Mouse (Mus musculus): Measurements from ENCODE around the gene Slc4a1.

The Slc4a1 gene

DNA sequence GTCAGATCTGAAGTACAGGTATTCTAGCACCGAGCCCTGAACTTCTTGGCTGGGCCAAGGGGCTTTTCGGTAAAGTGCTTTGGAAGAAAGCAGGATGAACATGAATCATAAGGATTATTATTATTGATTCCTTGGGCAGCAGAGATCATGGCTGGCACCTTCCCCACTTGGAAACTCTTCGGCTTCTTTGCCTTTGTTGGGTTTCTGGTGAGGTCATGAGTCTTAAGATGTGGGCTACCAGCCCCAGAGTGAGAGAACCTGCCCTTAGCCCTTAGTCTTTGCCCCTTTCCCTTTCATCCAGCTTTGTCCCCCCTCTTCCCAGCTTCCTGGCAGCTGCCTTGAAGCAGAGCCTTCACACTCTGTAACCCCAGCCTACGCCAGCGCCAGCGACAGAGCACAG, 44.1 kb downstream of the Slc4a1 start:
- DNase-seq (ENCODE audit: low spot score), result no peak

DNA sequence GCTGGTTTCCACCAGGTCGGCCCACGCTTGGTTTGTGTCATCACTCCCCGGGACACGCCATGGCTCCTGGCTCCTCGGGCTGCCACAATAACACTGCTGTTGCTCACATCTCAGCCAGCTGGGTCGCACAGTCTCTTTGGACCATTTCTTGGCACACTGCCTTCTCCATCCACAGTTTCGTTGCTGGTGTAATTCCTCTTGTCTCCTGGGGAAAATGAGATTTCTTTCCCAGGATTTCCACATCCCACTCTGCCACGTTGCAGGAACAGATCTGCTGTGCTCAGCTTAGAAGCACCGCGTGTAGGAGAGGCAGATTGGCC, 45.4 kb downstream of the Slc4a1 start:
- DNase-seq (ENCODE audit: low spot score), result peak; percentile 98

- peak; percentile 87 for DNase-seq (ENCODE audit: low spot score)
Observed at GRCm38 (mm10) chr11:102319941-102320685, 45.9 kb downstream of the Slc4a1 start.

- peak; percentile 83 for DNase-seq (ENCODE audit: low spot score)
Observed at GRCm38 (mm10) chr11:102319410-102319792, 46.6 kb downstream of the Slc4a1 start, which contains the start of gene Ubtf. TSS of gene Ubtf (minus strand) at chr11:102319742.

DNA sequence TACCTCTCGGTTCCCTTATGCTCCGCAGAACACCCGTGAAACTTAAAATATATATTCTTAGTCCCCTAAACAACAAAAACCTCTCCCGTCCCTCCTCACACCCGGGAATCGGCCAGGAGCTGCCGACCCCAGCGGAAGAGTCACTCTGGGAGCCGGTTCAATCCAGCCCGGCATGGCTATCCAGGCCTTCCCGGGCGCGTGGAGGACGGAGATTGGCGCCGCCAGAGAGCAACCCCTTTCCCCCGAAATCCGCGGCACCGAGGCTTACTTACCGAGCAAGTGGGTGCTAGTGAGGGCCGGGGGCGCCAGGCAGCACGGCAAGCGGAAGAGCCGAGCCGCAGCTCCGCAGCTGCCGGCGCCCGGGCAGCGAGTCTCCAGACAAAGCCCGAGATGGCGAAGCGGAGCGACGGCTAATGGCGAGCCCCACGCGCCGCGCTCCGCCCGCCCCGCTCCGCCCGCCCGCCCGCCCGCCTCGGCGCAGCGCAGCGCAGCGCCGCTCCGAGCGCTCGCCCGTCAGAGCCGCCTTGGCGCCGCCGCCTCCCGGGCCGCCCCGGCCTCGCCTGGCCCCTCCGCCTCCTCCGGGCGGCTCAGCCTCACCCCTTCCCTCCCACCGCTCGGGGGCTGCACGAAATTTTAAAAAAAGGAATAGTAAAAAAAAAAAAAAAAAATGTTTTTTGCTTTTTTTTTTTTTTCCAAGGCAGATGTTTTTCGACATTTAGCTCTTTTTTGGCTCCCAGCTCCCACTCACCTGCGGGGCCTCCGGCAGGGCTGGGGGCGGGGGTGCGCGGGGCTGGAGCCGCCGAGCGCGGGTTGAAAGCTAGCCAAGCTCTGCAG, 47.2 kb downstream of the Slc4a1 start:
- peak; percentile 58 for DNase-seq (ENCODE audit: low spot score)

GRCm38 (mm10) chr11:102317901-102318575, 48.0 kb downstream of the Slc4a1 start:
- peak; percentile 63 for DNase-seq (ENCODE audit: low spot score)

DNA sequence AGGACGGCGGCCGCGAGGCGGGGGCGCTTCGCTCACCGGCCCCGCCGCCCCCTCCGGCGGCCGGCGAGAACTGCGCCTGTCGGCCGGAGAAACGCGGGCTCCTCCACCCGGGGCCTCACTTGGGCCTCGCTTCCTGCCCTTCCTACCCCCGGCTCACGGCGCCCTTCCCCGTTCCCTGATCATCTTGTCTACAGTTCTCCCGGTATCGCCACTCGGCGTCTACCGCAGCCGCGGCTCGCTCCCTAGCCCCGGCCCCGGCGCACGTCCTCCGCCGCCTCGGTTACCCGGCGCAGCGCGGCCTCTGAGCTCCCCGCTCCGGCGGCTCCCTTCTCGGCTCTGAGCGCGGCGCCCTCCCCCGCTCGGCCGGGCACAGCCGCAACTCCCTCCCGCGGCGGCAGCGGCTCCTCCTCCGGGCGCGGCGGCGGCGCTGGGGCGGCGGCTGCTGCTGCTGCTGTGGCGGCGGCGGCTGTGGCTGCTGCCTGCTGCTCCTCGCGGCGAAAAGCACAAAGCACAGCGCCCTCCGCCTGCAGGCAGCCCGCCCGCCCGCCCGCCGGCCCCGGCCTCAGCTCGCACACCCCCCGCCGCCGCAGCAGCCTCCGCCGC, 48.6 kb downstream of the Slc4a1 start:
- DNase-seq (ENCODE audit: low spot score), result peak; percentile 55

GRCm38 (mm10) chr11:102316572-102317297, 49.3 kb downstream of the Slc4a1 start:
- peak; percentile 84 for DNase-seq (ENCODE audit: low spot score)

GRCm38 (mm10) chr11:102315690-102316571, 50.1 kb downstream of the Slc4a1 start:
- DNase-seq (ENCODE audit: low spot score), result peak; percentile 46

- DNase-seq (ENCODE audit: low spot score), result no peak
Observed at GRCm38 (mm10) chr11:102314321-102314720, 51.7 kb downstream of the Slc4a1 start.

- no peak for DNase-seq (ENCODE audit: low spot score)
Observed at GRCm38 (mm10) chr11:102312586-102312985, 53.4 kb downstream of the Slc4a1 start.

DNA sequence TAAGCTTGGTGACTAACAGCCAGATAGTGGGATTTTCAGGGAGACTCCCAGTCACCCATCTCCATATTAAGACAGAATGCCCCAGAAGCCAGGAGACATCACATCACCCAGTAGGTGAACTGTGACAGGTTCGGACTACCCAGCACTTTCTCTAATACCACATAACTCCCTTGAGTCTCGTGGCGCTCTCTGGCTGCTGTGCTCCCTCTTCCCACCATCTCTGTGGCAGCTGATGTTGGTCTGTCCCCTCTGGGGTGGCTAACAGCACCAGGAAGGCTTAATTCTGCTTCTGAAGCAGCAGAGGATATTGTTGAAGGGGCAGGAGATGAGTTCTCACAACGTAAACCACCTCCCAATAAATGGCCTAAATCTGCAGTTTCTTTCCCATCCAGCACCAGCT, 54.0 kb downstream of the Slc4a1 start:
- no peak for DNase-seq (ENCODE audit: low spot score)

DNA sequence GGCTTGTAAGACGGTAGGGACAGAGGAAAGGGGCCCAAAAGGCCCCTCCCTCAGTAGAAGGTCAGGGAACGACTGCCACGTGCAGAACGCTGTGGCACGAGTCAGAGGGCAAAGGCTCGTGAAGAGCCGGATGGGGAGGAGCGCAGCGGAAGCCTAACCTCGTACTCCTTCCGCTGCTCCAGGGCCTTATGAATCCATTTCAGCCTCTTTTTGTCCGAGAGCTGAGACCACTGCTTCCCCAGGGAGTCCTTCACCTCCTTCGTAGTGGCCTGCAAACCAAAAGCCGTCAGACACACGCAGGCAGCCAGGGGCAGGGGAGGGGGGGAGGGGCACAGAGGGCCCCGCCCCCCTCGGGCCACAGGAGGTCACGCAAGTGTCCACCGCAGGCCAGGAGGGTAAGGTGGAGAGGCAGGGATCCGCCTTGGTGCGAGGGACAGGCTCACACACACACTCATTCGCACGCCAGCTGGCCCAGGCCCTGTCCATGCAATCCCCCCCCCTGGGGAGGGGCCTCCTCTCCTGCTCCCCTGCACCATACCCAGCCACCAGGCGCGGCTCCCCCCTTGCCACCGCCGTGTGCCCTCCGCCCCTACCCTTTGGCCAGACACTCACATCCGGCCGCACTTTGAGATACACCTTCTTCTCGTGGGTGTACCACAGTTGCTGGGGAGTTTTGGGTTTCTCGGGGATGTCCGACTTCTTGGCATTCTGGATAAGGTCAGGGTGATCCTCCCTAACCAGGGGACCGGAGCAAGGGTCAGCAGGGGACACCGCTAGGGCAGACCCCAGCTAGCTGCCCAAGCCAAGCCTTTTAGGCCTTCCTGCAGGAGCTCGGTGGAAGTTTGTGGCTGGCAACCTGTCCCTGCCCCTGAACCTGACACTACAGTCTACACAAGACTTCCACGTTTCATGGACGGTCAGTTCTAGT, 55.0 kb downstream of the Slc4a1 start:
- DNase-seq (ENCODE audit: low spot score), result no peak

GRCm38 (mm10) chr11:102309821-102310617, 56.0 kb downstream of the Slc4a1 start:
- DNase-seq (ENCODE audit: low spot score), result no peak

DNA sequence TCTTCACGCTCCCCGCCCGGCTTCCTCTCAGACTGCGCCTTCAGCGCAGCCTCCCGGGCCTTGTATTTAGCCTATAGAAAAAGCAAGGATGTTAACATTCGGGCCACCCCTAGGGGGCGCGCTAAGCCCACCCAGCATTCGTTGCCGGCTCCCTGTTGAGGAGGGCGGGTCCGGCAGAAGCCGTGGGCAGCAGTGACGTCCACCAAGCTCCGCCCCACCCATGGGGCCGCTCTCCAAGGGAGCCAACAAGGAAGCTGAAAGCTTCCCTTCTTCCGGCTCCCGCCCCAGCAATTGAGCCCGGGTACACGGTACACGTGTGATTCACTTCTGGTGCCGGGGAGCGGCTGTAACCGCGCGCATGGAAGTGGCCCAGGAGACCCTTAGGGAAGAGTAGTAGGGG, 57.0 kb downstream of the Slc4a1 start:
- peak; percentile 88 for DNase-seq (ENCODE audit: low spot score)

- DNase-seq (ENCODE audit: low spot score), result no peak
Observed at GRCm38 (mm10) chr11:102308104-102308503, 57.9 kb downstream of the Slc4a1 start.

- no peak for DNase-seq (ENCODE audit: low spot score)
Observed at GRCm38 (mm10) chr11:102305359-102305758, 60.6 kb downstream of the Slc4a1 start.

DNA sequence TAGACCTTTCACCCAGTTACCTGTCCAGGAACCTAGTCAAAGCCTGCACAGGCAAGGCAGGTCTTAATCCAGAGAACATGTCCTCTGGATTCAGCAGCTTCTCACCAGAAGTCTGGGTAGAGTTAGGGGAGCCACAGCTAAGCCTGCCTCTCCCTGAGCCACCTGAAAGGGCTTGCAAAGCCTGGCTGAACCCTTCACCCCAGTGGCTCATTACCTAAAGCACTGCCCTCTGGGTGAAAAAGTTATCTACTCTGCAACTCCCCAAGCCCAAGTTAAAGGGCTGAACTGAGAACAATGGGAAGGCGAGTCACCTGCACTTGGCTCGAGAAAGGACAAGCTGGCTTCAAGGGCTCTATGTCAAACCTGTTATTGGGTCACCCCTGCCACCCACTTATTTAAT, 61.9 kb downstream of the Slc4a1 start:
- DNase-seq (ENCODE audit: low spot score), result no peak

DNA sequence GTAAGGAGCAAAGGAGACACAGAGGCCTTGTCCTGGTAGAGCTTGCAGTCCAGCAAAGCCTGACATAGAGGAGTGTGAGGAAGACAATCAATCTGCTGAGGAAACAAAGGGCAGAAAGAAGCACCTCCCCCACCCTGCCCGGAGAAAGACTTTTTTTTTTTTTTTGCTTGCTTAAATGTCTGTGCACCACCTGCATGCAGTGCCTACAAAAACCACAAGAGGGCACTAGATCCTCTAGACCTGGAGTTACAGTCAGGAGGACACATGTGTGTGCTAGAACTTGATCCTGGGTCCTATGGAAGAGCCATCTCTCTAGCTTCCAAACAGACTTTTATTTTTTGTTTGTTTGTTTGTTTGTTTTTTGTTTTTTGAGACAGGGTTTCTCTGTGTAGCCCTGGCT, 66.2 kb downstream of the Slc4a1 start:
- peak; percentile 67 for DNase-seq (ENCODE audit: low spot score)
